Comparison of ENCODE assay signal across 24 mouse cellular contexts in the genomic region with DNA sequence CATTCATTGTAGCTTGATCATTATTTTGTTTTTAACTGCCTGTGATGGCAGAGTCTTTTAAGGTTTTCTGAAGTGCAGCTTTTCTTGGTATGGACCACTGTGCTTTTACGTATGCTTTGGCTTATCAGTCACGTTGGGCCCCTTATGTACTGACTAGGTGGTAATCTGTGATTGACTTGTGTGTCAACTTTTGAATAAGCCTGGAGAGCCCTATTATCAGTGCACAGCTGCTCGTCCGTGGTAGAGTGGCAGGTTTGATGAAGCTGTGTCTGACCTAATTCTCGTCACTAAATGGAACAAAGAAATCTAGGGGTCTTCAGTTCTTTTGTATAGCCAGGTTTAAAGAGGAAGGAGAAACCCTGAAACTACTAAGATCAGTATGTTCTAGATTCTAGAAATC. TPM values are rescaled to one million over a fixed set of nuclear protein-coding genes. Genes with fewer than 3 reads are reported as not detected.
DNase-seq lines count a peak whose midpoint lies in the region; ATAC-seq lines count a peak whose summit lies in the region.
"Had no signal": no experiment of that assay in that cellular context is flagged by ENCODE, and none has a peak within 500 bp of the region (broad histone marks: within the 10 kb centered on the region; RNA-seq: fewer than 3 reads in every experiment).

No protein-coding gene starts in this region.

- H3K27ac ChIP-seq in hindbrain, embryonic 10.5 days, result no peak overlapping the region
- no peak overlapping the region for H3K27ac ChIP-seq in hindbrain, embryonic 16.5 days (ENCODE audit: low read depth, low read length)
- H3K27ac ChIP-seq in midbrain, embryonic 13.5 days, result no peak overlapping the region
- no peak overlapping the region for H3K27ac ChIP-seq in midbrain, embryonic 16.5 days (ENCODE audit: low read length)
- H3K27ac ChIP-seq: embryonic facial prominence, embryonic 12.5 days; gastrocnemius, adult 2 months; heart, embryonic 15.5 days; liver, embryonic 14.5 days; neural tube, embryonic 12.5 days; stomach, embryonic 15.5 days had no signal

- peaks cover 76% of the 10 kb centered on the region for H3K27me3 ChIP-seq in hindbrain, embryonic 10.5 days (ENCODE audit: insufficient read depth, poor library complexity, severe bottlenecking)
- H3K27me3 ChIP-seq in hindbrain, embryonic 16.5 days (replicated peaks; ENCODE audit: control insufficient read depth, insufficient read depth, low read length), result no peaks in the 10 kb centered on the region
- H3K27me3 ChIP-seq in midbrain, embryonic 13.5 days, result 0 out of 2 replicates have a peak, but pooled peaks cover 7% of the 10 kb centered on the region
- no peaks in the 10 kb centered on the region for H3K27me3 ChIP-seq in midbrain, embryonic 16.5 days (ENCODE audit: control insufficient read depth, insufficient read depth, low read depth, low read length)
- H3K27me3 ChIP-seq: heart, embryonic 15.5 days; neural tube, embryonic 12.5 days; stomach, embryonic 15.5 days had no signal

- no peak overlapping the region for H3K4me2 ChIP-seq in hindbrain, embryonic 16.5 days (ENCODE audit: low read length)
- H3K4me2 ChIP-seq in midbrain, embryonic 13.5 days (replicated peaks), result no peak overlapping the region
- H3K4me2 ChIP-seq in midbrain, embryonic 16.5 days (ENCODE audit: low read length), result no peak overlapping the region
- H3K4me2 ChIP-seq: heart, embryonic 15.5 days; lung, embryonic 14.5 days; neural tube, embryonic 12.5 days; stomach, embryonic 15.5 days had no signal

- H3K4me1 ChIP-seq in hindbrain, embryonic 10.5 days (replicated peaks), result peaks cover 50% of the 10 kb centered on the region
- H3K4me1 ChIP-seq in hindbrain, embryonic 16.5 days (ENCODE audit: control insufficient read depth, insufficient read depth, low read depth, low read length), result 0 out of 2 replicates have a peak, but pooled peaks cover 3% of the 10 kb centered on the region
- peaks cover 28% of the 10 kb centered on the region for H3K4me1 ChIP-seq in midbrain, embryonic 13.5 days (replicated peaks)
- H3K4me1 ChIP-seq in midbrain, embryonic 16.5 days (ENCODE audit: control insufficient read depth, insufficient read depth, low read length), result peaks cover 5% of the 10 kb centered on the region

- WGBS in hindbrain, embryonic 10.5 days, result 13% methylated on average over 5 of the region's 5 CpGs
- WGBS in hindbrain, embryonic 16.5 days, result 25% methylated on average over 5 of the region's 5 CpGs
- 4% methylated on average over 5 of the region's 5 CpGs for WGBS in midbrain, embryonic 13.5 days
- 17% methylated on average over 5 of the region's 5 CpGs for WGBS in midbrain, embryonic 16.5 days

- no peaks in the 10 kb centered on the region for H3K9me3 ChIP-seq in hindbrain, embryonic 10.5 days
- no peaks in the 10 kb centered on the region for H3K9me3 ChIP-seq in hindbrain, embryonic 16.5 days (ENCODE audit: control insufficient read depth, low read length)
- H3K9me3 ChIP-seq in midbrain, embryonic 13.5 days, result no peaks in the 10 kb centered on the region
- H3K9me3 ChIP-seq in midbrain, embryonic 16.5 days (replicated peaks; ENCODE audit: control insufficient read depth, low read length, poor library complexity, severe bottlenecking), result no peaks in the 10 kb centered on the region
- H3K9me3 ChIP-seq: embryonic facial prominence, embryonic 12.5 days; heart, embryonic 15.5 days; neural tube, embryonic 12.5 days; stomach, embryonic 15.5 days had no signal

- H3K4me3 ChIP-seq in hindbrain, embryonic 10.5 days, result no peak overlapping the region
- no peak overlapping the region for H3K4me3 ChIP-seq in hindbrain, embryonic 16.5 days (ENCODE audit: low read length)
- H3K4me3 ChIP-seq in midbrain, embryonic 13.5 days (replicated peaks), result no peak overlapping the region
- no peak overlapping the region for H3K4me3 ChIP-seq in midbrain, embryonic 16.5 days (ENCODE audit: low read depth, low read length)
- H3K4me3 ChIP-seq: embryonic facial prominence, embryonic 12.5 days; erythroblast, embryonic 14.5 days; gastrocnemius, adult 2 months; heart, embryonic 15.5 days; neural tube, embryonic 12.5 days; stomach, embryonic 15.5 days had no signal

- no peak overlapping the region for H3K9ac ChIP-seq in hindbrain, embryonic 16.5 days (ENCODE audit: low read depth, low read length)
- H3K9ac ChIP-seq in midbrain, embryonic 13.5 days (replicated peaks), result no peak overlapping the region
- no peak overlapping the region for H3K9ac ChIP-seq in midbrain, embryonic 16.5 days (ENCODE audit: low read depth, low read length)
- H3K9ac ChIP-seq: embryonic facial prominence, embryonic 12.5 days; heart, embryonic 15.5 days; liver, embryonic 14.5 days; lung, embryonic 14.5 days; neural tube, embryonic 12.5 days; stomach, embryonic 15.5 days had no signal

- no peak for ATAC-seq in hindbrain, embryonic 16.5 days
- ATAC-seq in midbrain, embryonic 13.5 days, result peak; percentile 66; the same call in 1 of the 2 replicates
- no peak for ATAC-seq in midbrain, embryonic 16.5 days
- ATAC-seq: intestine, postnatal 0 days had no signal

- peak; percentile 59 for DNase-seq in embryo, embryonic 10 days (ENCODE audit: low spot score)
- DNase-seq in embryo, embryonic 9.5 days (ENCODE audit: extremely low spot score), result no peak
- DNase-seq in hindbrain, embryonic 10.5 days (ENCODE audit: low spot score), result peak; percentile 25
- DNase-seq in testis, postnatal 14 days (ENCODE audit: low spot score), result no peak
- DNase-seq: adrenal gland, postnatal 10 days; cerebellum, postnatal 36 days; gastrocnemius, adult 2 months; heart, postnatal 4 days; kidney, postnatal 25 days; lung, embryonic 14.5 days; right cerebral cortex, adult 18-20 months; right cerebral cortex, postnatal 4 days; thymus, adult 18-20 months; thymus, postnatal 36 days had no signal

- H3K36me3 ChIP-seq in hindbrain, embryonic 10.5 days, result peaks cover 17% of the 10 kb centered on the region
- no peaks in the 10 kb centered on the region for H3K36me3 ChIP-seq in hindbrain, embryonic 16.5 days (ENCODE audit: control insufficient read depth, insufficient read depth, low read length)
- H3K36me3 ChIP-seq in midbrain, embryonic 13.5 days, result no peaks in the 10 kb centered on the region
- H3K36me3 ChIP-seq in midbrain, embryonic 16.5 days (ENCODE audit: control insufficient read depth, insufficient read depth, low read length), result no peaks in the 10 kb centered on the region
- H3K36me3 ChIP-seq: embryonic facial prominence, embryonic 12.5 days; heart, embryonic 15.5 days; neural tube, embryonic 12.5 days; stomach, embryonic 15.5 days had no signal

RNA-seq across cellular contexts. Expression of gene Cdon, which starts 21.5 kb away (rescaled TPM):
- 11.7 and 15.4 TPM in 2 replicates for polyA plus RNA-seq in hindbrain, embryonic 10.5 days (2016; fragmentation: Nextera tagmentation; extraction: Ambion mirVana)
- 2.9 and 3.7 TPM in 2 replicates for polyA plus RNA-seq in hindbrain, embryonic 16.5 days (2015; fragmentation: Nextera tagmentation; extraction: Ambion mirVana)
- 9.2 and 10.7 TPM in 2 replicates for polyA plus RNA-seq in midbrain, embryonic 13.5 days (2015; fragmentation: Nextera tagmentation; extraction: Ambion mirVana)
- polyA plus RNA-seq in midbrain, embryonic 16.5 days (2015; fragmentation: Nextera tagmentation; extraction: Ambion mirVana), result 2.1 and 3.4 TPM in 2 replicates
- polyA plus RNA-seq: erythroblast, embryonic 14.5 days had no signal

Comparison
In these comparisons a context has a peak if more than half of its experiments do, and no peak if none do; other contexts are left out.
1. DNase-seq: peak in embryo, embryonic 10 days (single experiment) and hindbrain, embryonic 10.5 days (single experiment); none in embryo, embryonic 9.5 days (single experiment) and testis, postnatal 14 days (single experiment).